Mouse (Mus musculus) subcutaneous adipose tissue, adult 2 months (tissue): Measurements from ENCODE around the gene Pltp. TPM values are rescaled to one million over a fixed set of nuclear protein-coding genes. Genes with fewer than 3 reads are reported as not detected.

Experiments used
- polyA plus RNA-seq: library from polyadenylated mRNA; depleted of rRNA; stranded (reverse); fragments of >200 nt; gene quantifications from 2 replicates; pipeline ENCODE4 v1.2.3, GENCODE M21; 2012; ENCODE audit warnings: low replicate concordance; rRNA removed

Pltp gene
- polyA plus RNA-seq: 463 and 530 TPM in 2 replicates

GRCm38 (mm10) chr2:164857101-164857821, at the start of gene Pltp:
Gene Pltp (minus strand): TSS chr2:164857711.

GRCm38 (mm10) chr2:164879228-164879567, 21.7 kb upstream of the Pltp start, which contains the start of gene Pcif1:
Gene Pcif1 (plus strand): TSS chr2:164879304.

GRCm38 (mm10) chr2:164833314-164833959, 24.1 kb downstream of the Pltp start, which contains the start of gene Neurl2:
Gene Neurl2 (minus strand): TSS chr2:164833456.

GRCm38 (mm10) chr2:164832748-164833301, 24.7 kb downstream of the Pltp start, which contains the start of gene Ctsa:
Gene Ctsa (plus strand): TSS chr2:164832873.

GRCm38 (mm10) chr2:164828437-164828836, 29.1 kb downstream of the Pltp start, which contains the start of gene Spata25:
Gene Spata25 (minus strand): TSS chr2:164828537.

GRCm38 (mm10) chr2:164822636-164823165, 34.8 kb downstream of the Pltp start, which contains the start of gene Zswim1:
Gene Zswim1 (plus strand): TSS chr2:164822686.

GRCm38 (mm10) chr2:164804533-164805331, 52.8 kb downstream of the Pltp start, which contains the start of the genes Acot8 and Zswim3:
Gene Acot8 (minus strand): TSS chr2:164804882.
Gene Zswim3 (plus strand): TSS chr2:164805098.

Other genes with a start within 250 kb of the Pltp start
- 0.24 TPM in 1 of 2 replicates, not detected in the other for gene Wfdc6b, start 244.2 kb downstream of the Pltp start, polyA plus RNA-seq
- gene Wfdc8, start 244.1 kb downstream of the Pltp start, polyA plus RNA-seq: 0.62 TPM in 1 of 2 replicates, not detected in the other
- 0.76 TPM in 1 of 2 replicates, not detected in the other for gene Wfdc16, start 218.9 kb downstream of the Pltp start, polyA plus RNA-seq
- 1.4 and 18.5 TPM in 2 replicates for gene Wfdc10, start 201.7 kb downstream of the Pltp start, polyA plus RNA-seq
- 0.30 TPM in 1 of 2 replicates, not detected in the other for gene Wfdc9, start 201.1 kb downstream of the Pltp start, polyA plus RNA-seq
- gene Wfdc11, start 183.6 kb downstream of the Pltp start, polyA plus RNA-seq: not detected in 2 replicates
- gene Wfdc13, start 172.6 kb downstream of the Pltp start, polyA plus RNA-seq: 0.11 and 2.3 TPM in 2 replicates
- gene Spint4, start 159.2 kb downstream of the Pltp start, polyA plus RNA-seq: not detected in 2 replicates
- not detected in 2 replicates for gene Spint5, start 142.4 kb downstream of the Pltp start, polyA plus RNA-seq
- gene Wfdc3, start 111.8 kb downstream of the Pltp start, polyA plus RNA-seq: 0.32 and 2.2 TPM in 2 replicates
- gene Dnttip1, start 111.7 kb downstream of the Pltp start, polyA plus RNA-seq: 17.5 and 56.8 TPM in 2 replicates
- 17.6 and 48.9 TPM in 2 replicates for gene Ube2c, start 87.8 kb downstream of the Pltp start, polyA plus RNA-seq
- gene Tnnc2, start 77.7 kb downstream of the Pltp start, polyA plus RNA-seq: 1.2 and 1.9 TPM in 2 replicates
- gene Snx21, start 71.9 kb downstream of the Pltp start, polyA plus RNA-seq: 42.9 and 43.3 TPM in 2 replicates
- 34.8 and 35.5 TPM in 2 replicates for gene Acot8, start 52.8 kb downstream of the Pltp start, polyA plus RNA-seq
- gene Zswim3, start 52.6 kb downstream of the Pltp start, polyA plus RNA-seq: 3.8 and 4.6 TPM in 2 replicates
- 10.9 and 14.6 TPM in 2 replicates for gene Zswim1, start 35.0 kb downstream of the Pltp start, polyA plus RNA-seq
- 0.16 and 0.33 TPM in 2 replicates for gene Spata25, start 29.2 kb downstream of the Pltp start, polyA plus RNA-seq
- gene Ctsa, start 24.8 kb downstream of the Pltp start, polyA plus RNA-seq: 400 and 457 TPM in 2 replicates
- 11.6 and 15.4 TPM in 2 replicates for gene Neurl2, start 24.3 kb downstream of the Pltp start, polyA plus RNA-seq
- gene Pcif1, start 21.6 kb upstream of the Pltp start, polyA plus RNA-seq: 33.5 and 43.1 TPM in 2 replicates
- gene Zfp335, start 54.0 kb upstream of the Pltp start, polyA plus RNA-seq: 23.1 and 35.5 TPM in 2 replicates
- gene Mmp9, start 83.1 kb upstream of the Pltp start, polyA plus RNA-seq: 7.3 and 28.2 TPM in 2 replicates
- gene Slc12a5, start 103.1 kb upstream of the Pltp start, polyA plus RNA-seq: 3.4 and 4.1 TPM in 2 replicates
- gene Ncoa5, start 177.2 kb upstream of the Pltp start, polyA plus RNA-seq: 20.5 and 46.5 TPM in 2 replicates
- 8.3 and 10.2 TPM in 2 replicates for gene Cd40, start 197.9 kb upstream of the Pltp start, polyA plus RNA-seq
- not detected in 2 replicates for gene 1700025C18Rik, start 233.0 kb upstream of the Pltp start, polyA plus RNA-seq